Mouse (Mus musculus): Measurements from ENCODE around the gene Rnf207.

Rnf207 gene

DNA sequence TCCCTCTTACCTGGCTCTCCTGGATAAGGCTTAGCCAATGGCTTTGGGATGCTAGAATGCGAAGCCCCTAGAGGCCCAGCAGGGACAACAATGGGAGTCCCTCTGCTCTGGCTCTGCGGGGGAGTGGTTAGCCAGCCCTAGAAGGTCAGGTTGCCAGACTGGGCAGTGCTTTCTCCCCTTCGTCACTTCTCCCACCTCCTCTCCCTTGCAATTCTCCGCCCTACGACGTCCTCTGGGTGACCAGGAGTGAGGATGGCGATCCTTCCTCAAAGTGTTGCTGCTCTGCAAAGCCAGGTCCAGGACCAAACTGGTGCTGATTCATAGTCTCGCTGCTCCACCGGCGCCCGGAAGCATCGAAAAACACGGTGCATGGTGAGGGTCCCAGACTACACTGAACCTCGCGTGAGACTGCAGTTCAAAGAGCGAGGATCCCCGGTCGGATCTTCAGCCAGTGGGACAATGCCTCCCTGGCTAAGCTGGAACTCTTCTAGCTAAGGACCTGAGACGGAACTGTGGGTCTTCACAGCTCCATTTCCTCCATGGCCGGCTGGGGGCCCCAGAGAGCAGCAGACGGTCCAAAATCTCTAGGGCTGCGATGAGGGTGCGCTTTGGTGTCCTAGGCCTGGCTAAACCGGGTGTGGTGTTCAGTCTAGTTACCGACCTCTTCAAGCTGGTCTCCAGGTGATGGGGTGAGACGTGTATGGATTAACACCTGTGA, at the start of gene Rnf207:
TSS of gene Rnf207 (minus strand) at position 477 of the 718 bp plus-strand sequence.
- TF ChIP-seq GATA4 (IDR thresholded peaks at IDR 0.05; ENCODE audit: insufficient replicate concordance, low read length) = no peak

DNA sequence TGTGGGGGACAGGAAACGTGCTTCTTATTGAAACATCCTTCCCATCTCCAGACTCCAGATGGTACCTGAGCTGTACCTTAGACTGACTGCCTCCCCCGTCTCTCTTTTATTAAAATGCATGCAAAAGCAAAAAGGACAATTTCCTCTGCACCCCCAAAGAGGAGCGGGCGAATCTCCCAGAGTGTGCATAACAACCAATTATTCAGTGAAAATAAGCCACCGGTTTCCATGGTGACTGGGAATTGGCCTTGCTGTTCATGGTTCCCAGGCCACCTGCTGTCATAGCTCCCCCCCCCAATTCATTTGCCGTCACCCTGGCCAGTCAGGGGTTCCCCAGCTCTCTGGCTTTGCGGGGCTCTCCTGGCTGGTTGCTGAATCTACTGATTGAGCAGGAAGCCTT, 46.4 kb upstream of the Rnf207 start:
- no peak for TF ChIP-seq GATA4 (IDR thresholded peaks at IDR 0.05; ENCODE audit: insufficient replicate concordance, low read length)

DNA sequence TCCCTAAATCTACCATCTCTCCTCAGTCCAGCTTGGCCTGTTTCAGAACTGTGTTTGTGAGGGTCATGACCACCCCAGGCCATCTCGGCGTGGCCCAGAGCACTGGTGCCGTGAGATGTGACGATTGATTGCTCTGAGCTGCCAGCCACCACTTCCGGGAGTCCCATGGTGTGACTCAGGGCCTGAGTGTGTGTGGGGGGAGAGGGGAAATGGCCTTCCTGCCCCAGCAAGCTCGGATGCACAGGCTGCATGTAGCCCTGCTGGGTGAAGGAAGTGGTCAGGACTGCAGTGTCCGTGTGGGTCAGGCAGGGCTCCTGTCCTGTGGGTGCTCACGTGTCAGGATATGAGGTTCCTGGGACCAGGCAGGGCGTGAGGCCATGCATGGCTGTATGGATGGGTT, 43.4 kb upstream of the Rnf207 start:
- no peak for TF ChIP-seq GATA4 (IDR thresholded peaks at IDR 0.05; ENCODE audit: insufficient replicate concordance, low read length)

DNA sequence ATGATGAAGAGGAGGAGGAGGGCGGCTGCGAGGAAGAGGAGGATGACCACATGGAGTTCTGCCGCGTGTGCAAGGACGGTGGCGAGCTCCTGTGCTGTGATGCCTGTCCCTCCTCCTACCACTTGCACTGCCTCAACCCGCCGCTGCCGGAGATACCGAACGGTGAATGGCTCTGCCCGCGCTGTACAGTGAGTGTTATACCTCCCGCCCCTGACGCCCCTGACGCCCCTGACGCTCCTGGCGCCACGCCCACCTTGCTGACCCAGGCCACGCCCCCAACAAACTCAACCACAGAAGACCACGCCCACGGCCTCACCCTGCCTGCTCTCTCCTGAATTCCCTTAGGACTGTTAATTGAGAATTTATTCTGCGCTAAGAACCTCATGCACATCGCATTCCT, 42.1 kb upstream of the Rnf207 start:
- TF ChIP-seq GATA4 (IDR thresholded peaks at IDR 0.05; ENCODE audit: insufficient replicate concordance, low read length) = no peak

DNA sequence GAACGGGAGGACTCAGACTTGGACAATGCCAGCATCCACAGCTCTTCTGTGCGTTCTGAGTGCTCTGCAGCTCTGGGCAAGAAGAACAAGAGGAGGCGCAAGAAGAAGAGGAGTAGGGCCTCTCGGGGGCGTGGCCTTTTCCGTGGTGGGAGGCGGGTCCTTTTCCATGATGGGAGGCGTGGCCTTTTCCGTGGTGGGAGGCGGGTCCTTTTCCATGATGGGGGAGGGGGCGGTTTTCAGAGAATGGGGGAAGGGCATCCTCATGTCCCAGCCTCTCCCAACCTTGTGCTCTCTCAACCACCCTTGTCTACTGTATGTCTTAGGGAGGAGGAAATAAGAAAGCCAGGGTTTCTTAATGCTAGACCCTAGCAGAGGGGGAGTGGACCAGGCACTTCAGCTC, 40.9 kb upstream of the Rnf207 start:
- TF ChIP-seq GATA4 (IDR thresholded peaks at IDR 0.05; ENCODE audit: insufficient replicate concordance, low read length) = no peak

DNA sequence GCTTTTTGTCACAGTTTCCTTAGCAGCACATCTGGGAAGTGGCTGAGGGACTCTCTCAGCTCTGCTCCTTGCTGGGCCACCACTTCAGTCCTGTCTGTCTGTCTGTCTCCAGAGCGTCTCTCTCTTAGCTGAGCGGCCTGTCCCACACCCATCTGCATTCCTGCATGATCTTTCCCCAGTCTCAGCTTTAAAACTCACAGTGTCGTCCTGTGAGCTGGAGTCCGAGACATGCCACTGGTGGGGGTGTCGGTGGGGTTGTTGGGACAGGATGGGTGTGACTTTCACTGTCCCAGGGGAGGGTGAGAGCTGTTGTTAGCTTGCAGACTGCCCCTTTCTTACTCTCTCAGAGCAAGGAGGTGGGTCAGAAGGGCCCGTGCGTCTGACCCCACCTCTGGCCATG, 36.9 kb upstream of the Rnf207 start:
- TF ChIP-seq GATA4 (IDR thresholded peaks at IDR 0.05; ENCODE audit: insufficient replicate concordance, low read length) = no peak

DNA sequence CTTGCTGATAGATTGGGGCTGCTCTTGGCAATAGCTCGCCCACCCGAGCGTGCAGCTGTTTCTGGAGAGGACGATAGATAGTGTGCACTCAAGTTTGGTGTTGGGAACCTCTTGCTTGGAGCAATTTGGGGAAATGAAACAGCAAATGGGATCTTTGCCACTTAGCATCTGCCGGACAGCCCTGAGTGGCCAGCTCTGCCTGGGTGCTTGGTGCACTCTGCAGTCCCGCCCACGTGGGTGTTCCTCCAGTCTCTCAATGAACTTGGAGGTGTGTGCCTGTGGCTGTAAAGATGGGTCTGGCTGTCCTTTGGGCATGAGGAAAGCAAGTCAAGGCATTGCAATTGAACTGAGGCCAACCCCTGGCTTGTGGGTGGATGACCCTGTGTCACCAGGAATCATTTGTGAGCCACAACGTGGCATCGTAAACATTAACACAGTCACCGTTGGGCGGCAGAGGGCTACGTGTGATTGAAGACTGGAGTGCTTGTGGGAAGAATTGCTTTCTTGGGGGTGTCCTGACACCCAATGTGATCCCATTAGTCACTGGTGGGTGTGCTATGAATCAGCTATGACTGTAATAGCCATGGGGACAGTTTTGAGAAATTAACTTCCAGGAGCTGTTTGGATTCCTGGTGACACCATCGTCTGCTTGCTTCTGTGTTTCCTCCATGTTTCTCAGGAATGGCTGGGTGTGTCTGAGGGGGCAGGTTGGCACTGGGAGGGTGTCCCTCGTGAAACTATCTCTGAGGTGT, 35.3 kb upstream of the Rnf207 start:
- no peak for TF ChIP-seq GATA4 (IDR thresholded peaks at IDR 0.05; ENCODE audit: insufficient replicate concordance, low read length)

DNA sequence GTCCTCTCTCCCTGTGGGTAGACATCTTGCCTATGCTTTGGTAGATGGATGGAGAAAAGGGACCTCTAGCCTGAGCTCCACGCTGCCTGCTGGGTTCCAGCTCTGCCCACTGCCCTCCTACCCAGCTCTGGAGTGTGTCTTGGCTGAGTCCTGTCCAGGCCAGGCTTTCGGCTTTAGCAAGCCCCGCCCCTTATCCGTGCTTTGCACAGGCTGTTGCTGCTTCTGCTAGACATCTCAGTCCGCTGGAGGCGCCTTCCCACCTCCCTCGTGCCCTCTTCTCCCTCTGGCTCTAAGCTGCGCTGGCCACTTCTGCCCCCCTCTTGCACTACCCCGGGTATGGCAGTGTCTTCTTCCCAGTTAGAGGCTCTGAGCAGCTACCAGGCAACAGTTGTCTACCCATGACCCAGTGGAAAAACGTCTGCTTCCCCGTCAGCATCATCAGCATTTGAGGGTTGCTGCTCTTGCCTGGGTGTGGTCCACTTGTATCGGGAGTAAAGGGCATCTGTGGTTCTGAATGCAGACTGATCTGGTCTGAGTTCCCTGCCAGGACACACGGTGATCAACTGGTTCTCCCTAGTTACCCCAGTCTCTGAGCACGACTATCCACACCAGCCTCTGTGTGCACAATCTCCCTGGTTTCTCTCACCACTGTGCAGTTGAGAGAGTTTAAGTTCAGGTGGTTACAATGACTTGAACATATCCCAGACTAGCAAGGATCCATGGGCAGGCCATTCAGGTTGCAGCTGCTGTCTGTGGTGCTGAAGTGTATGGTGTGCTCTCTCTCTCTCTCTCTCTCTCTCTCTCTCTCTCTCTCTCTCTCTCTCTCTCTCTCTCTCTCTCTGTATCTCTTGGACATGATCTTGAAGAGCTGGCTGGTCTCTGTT, 32.9 kb upstream of the Rnf207 start:
- TF ChIP-seq GATA4 (IDR thresholded peaks at IDR 0.05; ENCODE audit: insufficient replicate concordance, low read length) = no peak

DNA sequence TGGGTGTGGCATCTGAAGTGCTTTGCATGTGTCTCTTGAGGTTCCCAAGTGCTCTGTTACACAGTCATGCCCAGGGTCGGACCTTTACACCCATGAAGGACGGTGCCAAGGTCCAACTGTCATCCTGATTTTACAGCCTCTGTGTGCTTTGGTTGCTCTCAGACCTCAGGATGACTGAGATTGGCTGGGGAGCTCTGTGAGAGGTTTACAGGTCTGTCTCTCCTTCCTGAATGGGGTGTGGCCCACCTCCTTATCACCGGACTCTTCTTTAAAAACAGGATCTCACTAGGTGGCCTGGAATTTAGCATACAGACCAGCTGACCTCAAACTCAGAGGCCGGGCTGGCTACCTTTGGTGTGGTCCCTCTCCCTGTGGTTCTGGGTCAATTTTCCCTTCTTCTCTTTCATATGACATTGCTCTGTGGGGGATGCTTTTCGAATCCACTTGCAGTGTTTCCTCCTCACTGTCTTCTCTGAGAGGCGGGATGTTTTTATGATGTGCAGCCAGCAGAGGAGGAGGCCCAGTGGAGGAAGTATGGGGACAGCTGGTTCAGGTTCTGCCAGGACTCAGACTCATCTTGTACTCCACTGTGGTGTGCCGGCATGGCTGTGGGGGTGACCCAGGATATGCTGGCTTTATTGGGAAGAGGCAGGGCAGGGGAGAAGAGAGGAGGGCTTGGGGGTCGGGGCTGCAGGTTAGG, 32.1 kb upstream of the Rnf207 start:
- TF ChIP-seq GATA4 (IDR thresholded peaks at IDR 0.05; ENCODE audit: insufficient replicate concordance, low read length) = no peak

DNA sequence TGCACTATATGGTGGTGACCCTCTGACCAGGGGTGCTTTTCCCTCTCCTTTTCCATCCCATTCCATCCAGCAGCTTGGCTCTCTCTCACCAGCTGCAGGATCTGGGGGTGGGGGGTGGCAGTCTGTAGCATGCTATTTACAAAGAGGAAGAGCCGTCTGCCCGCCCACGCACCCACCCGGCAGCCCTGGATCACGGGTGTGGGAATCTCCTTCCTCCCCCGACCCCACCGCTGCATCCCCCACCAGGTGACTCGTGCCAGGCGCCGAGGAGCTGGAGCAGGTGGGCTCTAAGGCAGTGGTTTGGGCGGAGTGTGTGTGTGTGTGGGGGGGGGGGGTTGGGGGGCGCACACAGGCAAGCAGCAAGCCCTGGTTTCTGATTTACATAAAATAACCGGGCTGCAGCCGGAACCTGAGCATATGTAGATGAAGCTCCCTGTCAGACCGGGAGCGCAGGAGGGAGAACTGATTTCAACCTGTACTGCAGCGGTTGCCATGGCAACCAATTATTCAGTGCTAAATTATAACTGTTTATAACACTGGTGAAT, 31.1 kb upstream of the Rnf207 start:
- no peak for TF ChIP-seq GATA4 (IDR thresholded peaks at IDR 0.05; ENCODE audit: insufficient replicate concordance, low read length)

DNA sequence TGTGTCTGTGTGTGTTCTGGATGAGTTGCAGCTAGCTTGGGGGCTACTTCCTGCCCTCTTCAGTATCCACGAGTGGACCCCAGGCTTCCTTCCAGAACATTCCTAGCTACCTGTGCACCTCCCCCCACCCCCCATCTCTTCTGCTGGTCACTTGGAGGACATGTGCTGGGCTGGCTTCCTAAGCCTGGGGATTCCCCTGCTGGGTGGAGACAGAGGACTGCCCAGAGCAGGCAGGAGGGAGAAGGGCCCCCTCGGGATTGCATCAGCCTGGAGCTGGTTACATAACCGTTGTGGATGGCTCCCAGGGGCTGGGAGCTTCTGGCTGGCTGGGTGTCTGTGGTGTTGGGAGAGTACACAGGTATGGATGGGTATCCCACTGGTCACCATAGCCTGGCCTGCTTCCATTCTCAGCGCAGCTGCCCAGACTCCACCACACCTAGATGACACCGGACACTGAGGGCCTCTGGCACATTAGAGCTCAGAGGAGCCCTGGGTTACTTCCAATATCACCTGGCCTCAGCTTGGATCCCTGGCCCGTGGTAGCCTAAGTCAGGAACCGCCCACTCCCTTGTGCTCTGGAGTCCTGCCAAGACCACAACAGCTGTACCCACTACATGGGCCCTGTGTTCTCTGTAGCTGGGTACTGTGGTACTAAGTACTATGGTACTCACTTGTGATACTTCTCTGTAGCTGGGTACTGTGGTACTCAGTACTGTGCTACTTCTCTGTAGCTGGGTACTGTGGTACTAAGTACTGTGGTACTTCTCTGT, 26.5 kb upstream of the Rnf207 start:
- TF ChIP-seq GATA4 (IDR thresholded peaks at IDR 0.05; ENCODE audit: insufficient replicate concordance, low read length) = no peak

DNA sequence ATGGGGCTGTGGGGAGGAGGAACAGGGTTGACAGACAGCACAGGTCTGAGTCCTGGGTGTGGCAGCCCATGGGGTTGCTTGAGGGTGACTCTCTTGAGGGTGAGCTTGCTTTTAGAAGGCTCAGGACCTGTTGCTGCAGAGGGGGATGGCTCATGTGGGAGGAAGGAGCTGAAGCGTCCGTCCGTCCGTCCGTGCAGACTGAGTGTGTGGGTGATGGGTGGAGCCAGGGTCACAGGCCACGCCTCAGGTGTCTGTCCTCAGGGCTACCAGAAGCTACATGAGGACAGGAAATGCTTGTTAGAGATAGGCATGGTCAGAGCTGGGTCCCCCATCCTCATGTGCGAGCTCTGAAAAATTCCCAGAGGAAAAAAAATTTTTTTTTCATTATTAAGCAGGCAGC, 25.9 kb upstream of the Rnf207 start:
- TF ChIP-seq GATA4 (IDR thresholded peaks at IDR 0.05; ENCODE audit: insufficient replicate concordance, low read length) = no peak

DNA sequence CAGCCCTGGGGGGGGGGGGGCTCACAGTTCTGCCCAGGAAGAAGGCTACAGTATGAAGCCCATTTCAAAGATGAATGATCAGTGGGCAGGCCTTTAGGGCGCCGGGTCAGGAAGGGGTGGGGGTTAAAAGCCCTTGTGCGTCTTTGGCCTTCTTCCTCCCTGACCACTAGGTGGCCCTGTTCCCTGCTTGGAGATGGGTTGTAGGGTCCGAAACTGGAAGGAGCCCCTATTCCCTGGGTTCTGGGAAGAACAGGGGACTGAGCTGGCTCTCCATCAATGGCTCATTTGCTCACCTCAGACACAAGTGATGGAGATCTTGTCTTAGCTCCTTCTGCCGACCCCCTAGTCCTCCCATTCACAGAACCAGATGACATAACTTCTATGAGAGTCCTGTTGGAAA, 24.5 kb upstream of the Rnf207 start:
- no peak for TF ChIP-seq GATA4 (IDR thresholded peaks at IDR 0.05; ENCODE audit: insufficient replicate concordance, low read length)

All from liver, adult (tissue).